In genomic region chr8:80814087-80814791, GRCm38 (mm10) we compare ENCODE assay signal across 8 mouse cellular contexts.
DNase-seq lines count a peak whose midpoint lies in the region; ATAC-seq and TF ChIP-seq lines count a peak whose summit lies in the region.

No protein-coding gene starts in this region.

- H3K4me3 ChIP-seq in layer of hippocampus, adult 2 months = no peak overlapping the region
- H3K4me3 ChIP-seq in forebrain, embryonic 14.5 days (ENCODE audit: low read depth, low read length) = no peak overlapping the region
- H3K4me3 ChIP-seq in hindbrain, postnatal 0 days (ENCODE audit: low read length) = no peak overlapping the region
- no peak overlapping the region; the same call in 1 of the 2 replicates for H3K4me3 ChIP-seq in small intestine, adult 2 months (ENCODE audit: low read depth, low read length)

- no peak for DNase-seq in layer of hippocampus, adult 2 months (ENCODE audit: low spot score in 2 of 2)
- DNase-seq in layer of hippocampus, postnatal 36 days = no peak
- DNase-seq in forebrain, embryonic 14.5 days (ENCODE audit: low spot score) = no peak
- DNase-seq in hindbrain, postnatal 0 days (ENCODE audit: low spot score) = no peak
- DNase-seq in adrenal gland, postnatal 36 days = no peak
- DNase-seq in right cerebral cortex, adult 2 months (ENCODE audit: low spot score in 2 of 2) = no peak

- no peak for TF ChIP-seq CTCF in layer of hippocampus, adult 2 months (conservative IDR thresholded peaks at IDR 0.05)
- no peak for TF ChIP-seq CTCF in hindbrain, postnatal 0 days (IDR thresholded peaks at IDR 0.05; ENCODE audit: low read depth)
- TF ChIP-seq CTCF in small intestine, adult 2 months (IDR thresholded peaks at IDR 0.05; ENCODE audit: extremely low read depth, insufficient read length, insufficient replicate concordance, low read depth, low read length) = no peak

- no peak for TF ChIP-seq POLR2A in small intestine, adult 2 months (IDR thresholded peaks at IDR 0.05; ENCODE audit: low read depth, low read length)

- H3K9me3 ChIP-seq in forebrain, embryonic 14.5 days (replicated peaks; ENCODE audit: control insufficient read depth, low read length) = no peaks in the 10 kb centered on the region
- H3K9me3 ChIP-seq in hindbrain, postnatal 0 days (ENCODE audit: low read length) = no peaks in the 10 kb centered on the region

- ATAC-seq in forebrain, embryonic 14.5 days = peak; percentile 60
- peak; percentile 67 for ATAC-seq in hindbrain, postnatal 0 days
- no peak for ATAC-seq in megakaryocyte, adult 5-6 weeks (ENCODE audit: poor library complexity, severe bottlenecking)

- WGBS in forebrain, embryonic 14.5 days = 37% methylated on average over 13 of the region's 13 CpGs
- 36% methylated on average over 13 of the region's 13 CpGs for WGBS in hindbrain, postnatal 0 days
- 48% methylated on average over 13 of the region's 13 CpGs for WGBS in small intestine, adult 2 months

- H3K4me2 ChIP-seq in forebrain, embryonic 14.5 days (ENCODE audit: low read length) = no peak overlapping the region
- H3K4me2 ChIP-seq in hindbrain, postnatal 0 days (ENCODE audit: low read depth, low read length) = peak overlapping the region; percentile 6; the same call in 1 of the 2 replicates

- peaks cover 10% of the 10 kb centered on the region; the same call in 1 of the 2 replicates for H3K4me1 ChIP-seq in forebrain, embryonic 14.5 days (ENCODE audit: control insufficient read depth, insufficient read depth, low read length)
- H3K4me1 ChIP-seq in hindbrain, postnatal 0 days (ENCODE audit: insufficient read depth, low read length) = 0 out of 2 replicates have a peak, but pooled peaks cover 8% of the 10 kb centered on the region
- peaks cover 30% of the 10 kb centered on the region for H3K4me1 ChIP-seq in small intestine, adult 2 months (ENCODE audit: control insufficient read depth, insufficient read depth, insufficient read length, low read length)

- H3K9ac ChIP-seq in forebrain, embryonic 14.5 days (ENCODE audit: low read length) = peak overlapping the region; percentile 9
- H3K9ac ChIP-seq in hindbrain, postnatal 0 days (replicated peaks; ENCODE audit: low read length) = no peak overlapping the region

- no peaks in the 10 kb centered on the region for H3K27me3 ChIP-seq in forebrain, embryonic 14.5 days (replicated peaks; ENCODE audit: control insufficient read depth, insufficient read depth, low read length)
- no peaks in the 10 kb centered on the region for H3K27me3 ChIP-seq in hindbrain, postnatal 0 days (ENCODE audit: insufficient read depth, low read length)
- no peaks in the 10 kb centered on the region for H3K27me3 ChIP-seq in small intestine, adult 2 months (ENCODE audit: control insufficient read depth, insufficient read depth, low read length)

- no peaks in the 10 kb centered on the region for H3K36me3 ChIP-seq in forebrain, embryonic 14.5 days (ENCODE audit: control insufficient read depth, insufficient read depth, low read length)
- H3K36me3 ChIP-seq in hindbrain, postnatal 0 days (ENCODE audit: insufficient read depth, low read length) = no peaks in the 10 kb centered on the region
- H3K36me3 ChIP-seq in small intestine, adult 2 months (ENCODE audit: control insufficient read depth, insufficient read depth, low read length) = no peaks in the 10 kb centered on the region

- peak overlapping the region; percentile 69 for H3K27ac ChIP-seq in layer of hippocampus, adult 2 months
- H3K27ac ChIP-seq in forebrain, embryonic 14.5 days (ENCODE audit: low read depth, low read length) = no peak overlapping the region
- H3K27ac ChIP-seq in hindbrain, postnatal 0 days = peak overlapping the region; percentile 27; the same call in 1 of the 2 replicates
- peak overlapping the region; percentile 23; the same call in 1 of the 2 replicates for H3K27ac ChIP-seq in small intestine, adult 2 months (ENCODE audit: insufficient read depth, low read depth, low read length)
